Mouse (Mus musculus) spleen, adult 2 months (tissue): Measurements from ENCODE around the gene Tesk1. TPM values are rescaled to one million over a fixed set of nuclear protein-coding genes. Genes with fewer than 3 reads are reported as not detected.

Source experiments
- DNase-seq, 2 experiments: peaks; one replicate each; pipeline versions ENCODE4 v3.0.0 to v3.0.0-alpha.2; 2012 to 2021; ENCODE audit warnings: low spot score in 2 of 2, low read depth in 1 of 2
- H3K27ac ChIP-seq: fragments of 200-500 bp; 2 replicates; pipeline ENCODE4 v1.5.1; 2012; ENCODE audit warnings: low read length, inconsistent platforms; ENCODE audit not compliant: insufficient read depth
- H3K27me3 ChIP-seq: fragments of 200-500 bp; 2 replicates; pipeline ENCODE4 v1.6.1; 2012; ENCODE audit warnings: mild to moderate bottlenecking, moderate library complexity, low read length, inconsistent platforms; ENCODE audit not compliant: control insufficient read depth, insufficient read depth
- H3K36me3 ChIP-seq: fragments of 200-500 bp; 2 replicates; pipeline ENCODE4 v1.6.1; 2012; ENCODE audit warnings: mild to moderate bottlenecking, low read length, inconsistent platforms; ENCODE audit not compliant: control insufficient read depth, insufficient read depth
- H3K4me1 ChIP-seq: fragments of 200-500 bp; 2 replicates; pipeline ENCODE4 v1.6.1; 2011; ENCODE audit warnings: inconsistent platforms; ENCODE audit not compliant: control insufficient read depth, insufficient read depth, insufficient read length
- H3K4me3 ChIP-seq: fragments of 200-500 bp; 2 replicates; pipeline ENCODE4 v1.5.1; 2011; ENCODE audit warnings: mild to moderate bottlenecking, inconsistent platforms; ENCODE audit not compliant: insufficient read depth, insufficient read length; ENCODE audit errors: extremely low read depth
- CTCF ChIP-seq: fragments of 200-500 bp; IDR thresholded peaks from 2 replicates; pipeline ENCODE4 v1.5.1; 2011; ENCODE audit warnings: mild to moderate bottlenecking, inconsistent platforms; ENCODE audit not compliant: insufficient read depth, insufficient read length, insufficient replicate concordance; ENCODE audit errors: extremely low read depth
- POLR2A ChIP-seq: fragments of 200-500 bp; IDR thresholded peaks from 2 replicates; pipeline ENCODE4 v1.6.1; 2011; ENCODE audit warnings: low read depth, low read length, inconsistent platforms
- WGBS: fragments of 180-500 bp; shearing (Covaris S2); methylation state at CpG from one replicate; pipeline ENCODE4 v1.1.7; 2018; 5-methylcytosine and 5-hydroxymethylcytosine counted together
- polyA plus RNA-seq: library from polyadenylated mRNA; depleted of rRNA; stranded (reverse); fragments of >200 nt; gene quantifications from 2 replicates; pipeline ENCODE4 v1.2.3, GENCODE M21; 2012; rRNA removed

Tesk1 gene
- 49.6 and 64.5 TPM in 2 replicates for polyA plus RNA-seq

DNA sequence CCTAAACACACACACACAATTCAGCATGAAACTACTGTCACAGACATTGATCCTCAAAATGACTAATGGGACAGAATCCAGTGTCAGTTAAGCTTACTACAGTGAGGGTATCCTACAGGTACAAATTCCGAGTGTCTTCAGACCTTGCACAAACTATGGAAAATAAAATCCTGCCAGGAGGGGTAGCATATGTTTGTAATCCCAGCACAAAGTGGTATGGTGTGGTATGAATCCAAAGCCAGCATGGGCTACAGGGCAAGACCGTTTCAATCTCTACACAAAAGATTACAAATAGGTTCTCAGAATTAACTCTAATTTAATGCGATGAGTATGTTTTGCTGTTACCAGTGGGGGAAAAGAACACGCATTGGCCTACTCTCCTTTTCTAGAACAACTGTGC is at the start of gene Tesk1:
TSS of gene Tesk1 (plus strand) at position 301 of the 400 bp plus-strand sequence.
- H3K4me1 ChIP-seq: no peaks in the 10 kb centered on the region
- TF ChIP-seq CTCF (no peak), POLR2A (no peak)
- H3K27ac ChIP-seq: peak within 1 kb of the TSS; percentile 91
- H3K27me3 ChIP-seq: no peaks in the 10 kb centered on the region
- 31% methylated on average over 4 of the region's 4 CpGs for WGBS
- H3K36me3 ChIP-seq: peaks cover 10% of the 10 kb centered on the region
- DNase-seq: no peak
- peak within 1 kb of the TSS; percentile 65 for H3K4me3 ChIP-seq

DNA sequence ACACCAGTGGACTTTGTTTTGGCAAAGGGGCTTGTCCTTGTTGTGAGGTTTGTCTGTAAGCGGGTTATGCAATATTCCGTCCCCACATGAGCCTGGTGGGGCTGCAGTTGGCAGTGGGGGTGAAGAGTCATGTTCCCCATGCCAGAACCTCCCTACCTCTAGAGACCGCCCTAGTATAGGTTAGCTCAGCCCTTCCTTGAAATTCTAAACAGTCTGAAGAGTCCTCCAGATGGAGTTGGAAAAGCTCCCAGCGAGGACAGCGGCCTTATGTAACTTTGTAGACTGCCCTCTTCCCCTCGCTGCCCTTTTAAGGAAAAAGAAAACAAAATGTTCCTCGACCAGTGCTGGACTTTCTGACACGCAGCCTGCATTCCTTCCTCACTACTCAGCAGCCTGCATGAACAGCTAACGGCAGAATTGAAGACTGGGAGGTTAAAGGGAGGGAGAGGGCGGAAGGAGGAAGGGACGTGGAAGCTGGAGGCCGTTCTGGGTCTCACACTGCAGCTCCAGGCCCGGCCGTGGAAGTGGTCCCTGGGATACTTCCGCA is 47.3 kb upstream of the Tesk1 start:
- TF ChIP-seq POLR2A: no peak
- TF ChIP-seq CTCF: no peak

DNA sequence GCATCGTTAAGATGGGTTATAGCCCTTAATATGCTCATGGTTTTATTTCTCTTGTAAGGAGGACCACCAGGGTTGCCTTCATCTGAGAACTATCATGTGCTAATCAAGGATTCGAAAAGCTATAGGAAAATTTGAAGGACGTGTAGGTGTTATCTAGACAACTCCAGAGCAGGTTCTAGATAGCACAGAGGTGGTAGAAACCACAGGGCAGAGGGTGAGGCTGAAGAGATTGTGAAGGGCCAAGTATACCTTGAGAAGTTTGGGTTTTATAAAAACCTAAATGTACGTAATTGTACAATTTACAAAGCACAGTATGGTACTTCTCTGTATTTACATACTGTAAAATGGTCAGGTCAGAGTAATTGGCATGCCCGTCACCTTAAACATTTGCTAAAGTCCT is 46.6 kb upstream of the Tesk1 start:
- 78% methylated on average over 5 of the region's 5 CpGs for WGBS
- Histone ChIP-seq H3K27me3 (no peaks in the 10 kb centered on the region), H3K36me3 (no peaks in the 10 kb centered on the region), H3K4me3 (no peak overlapping the region), H3K27ac (0 out of 2 replicates have a peak overlapping the region, but pooled peaks have one; percentile 76), H3K4me1 (no peaks in the 10 kb centered on the region)
- TF ChIP-seq POLR2A: no peak
- TF ChIP-seq CTCF: no peak
- DNase-seq: no peak

More for the DNA sequence above, 47.3 kb upstream of the Tesk1 start:
- no peaks in the 10 kb centered on the region for H3K4me1 ChIP-seq
- no peak for DNase-seq
- no peaks in the 10 kb centered on the region for H3K27me3 ChIP-seq
- WGBS: 68% methylated on average over 15 of the region's 15 CpGs
- peak overlapping the region; percentile 76 for H3K27ac ChIP-seq
- no peaks in the 10 kb centered on the region for H3K36me3 ChIP-seq
- no peak overlapping the region for H3K4me3 ChIP-seq

DNA sequence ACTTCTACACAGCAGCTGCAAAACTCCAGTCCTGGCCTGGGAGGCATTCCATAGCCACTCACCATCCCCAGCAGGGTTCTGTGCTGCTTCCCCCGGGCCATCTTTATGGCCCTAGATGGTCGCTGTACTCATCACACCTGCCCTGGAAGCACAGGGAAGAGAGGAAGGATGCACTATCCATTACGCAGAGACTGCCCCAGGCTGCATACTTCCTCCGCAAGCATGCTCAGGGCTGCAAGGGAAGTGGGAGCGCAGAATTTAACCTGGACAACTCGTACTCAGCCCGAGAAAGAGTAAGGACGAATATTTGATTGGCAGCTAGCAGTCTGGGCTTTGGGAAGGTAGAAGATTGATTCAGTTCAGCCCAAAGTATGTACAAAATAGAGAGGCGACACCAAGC is 45.9 kb upstream of the Tesk1 start:
- TF ChIP-seq CTCF: no peak
- TF ChIP-seq POLR2A: no peak
- DNase-seq: no peak
- Histone ChIP-seq H3K4me1 (no peaks in the 10 kb centered on the region), H3K27ac (no peak overlapping the region), H3K36me3 (no peaks in the 10 kb centered on the region), H3K27me3 (no peaks in the 10 kb centered on the region), H3K4me3 (no peak overlapping the region)
- WGBS: 70% methylated on average over 9 of the region's 9 CpGs

DNA sequence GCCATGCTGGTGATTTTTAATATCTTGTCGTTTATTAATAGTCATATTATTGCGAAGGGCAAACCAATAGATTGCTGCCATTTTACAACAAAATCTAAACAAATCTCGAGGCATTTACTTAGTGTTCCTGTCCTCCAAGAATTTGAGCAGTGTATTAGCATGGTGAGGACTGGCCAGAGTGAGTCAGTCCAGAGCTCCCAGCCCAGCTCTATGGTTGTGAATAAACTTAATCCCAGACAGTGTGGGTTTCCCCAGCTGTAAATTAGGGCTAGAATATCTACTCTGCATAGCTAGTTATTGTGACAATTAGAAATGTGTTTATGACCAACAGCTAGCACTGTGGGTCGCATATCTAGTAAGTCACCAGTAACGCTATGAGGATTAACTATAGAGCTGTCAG is 45.4 kb upstream of the Tesk1 start:
- no peaks in the 10 kb centered on the region for H3K4me1 ChIP-seq
- DNase-seq: no peak
- WGBS: 87% methylated on average over 5 of the region's 5 CpGs

DNA sequence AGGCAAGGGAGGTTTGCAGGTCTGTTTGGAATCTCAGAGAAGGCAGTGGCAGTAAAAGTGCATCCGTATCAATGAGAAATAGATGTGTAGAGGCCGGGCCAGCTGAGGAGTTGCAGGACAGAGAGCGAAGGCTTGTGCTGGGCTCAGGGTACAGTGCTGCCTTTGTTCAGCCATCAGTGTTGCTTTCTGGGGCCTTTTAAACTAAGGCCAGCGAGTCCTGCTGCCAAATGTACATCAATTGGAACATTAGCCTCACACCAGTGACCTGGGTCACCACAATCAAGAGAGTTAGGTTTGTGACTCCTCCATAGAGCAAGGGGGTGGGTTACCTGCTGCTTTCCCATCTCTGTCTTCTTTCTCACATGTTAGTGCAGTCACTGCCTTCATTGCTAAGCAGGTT is 43.7 kb upstream of the Tesk1 start:
- no peaks in the 10 kb centered on the region for H3K36me3 ChIP-seq
- DNase-seq: no peak
- no peaks in the 10 kb centered on the region for H3K4me1 ChIP-seq
- H3K27ac ChIP-seq: no peak overlapping the region; the same call in 1 of the 2 replicates
- no peak overlapping the region for H3K4me3 ChIP-seq
- TF ChIP-seq CTCF: no peak
- no peak for TF ChIP-seq POLR2A
- no peaks in the 10 kb centered on the region for H3K27me3 ChIP-seq
- WGBS: 89% methylated on average over 4 of the region's 4 CpGs

More for the DNA sequence above, 45.4 kb upstream of the Tesk1 start:
- TF ChIP-seq CTCF: no peak
- no peak for TF ChIP-seq POLR2A
- Histone ChIP-seq H3K36me3 (no peaks in the 10 kb centered on the region), H3K27ac (no peak overlapping the region), H3K27me3 (no peaks in the 10 kb centered on the region), H3K4me3 (no peak overlapping the region)

DNA sequence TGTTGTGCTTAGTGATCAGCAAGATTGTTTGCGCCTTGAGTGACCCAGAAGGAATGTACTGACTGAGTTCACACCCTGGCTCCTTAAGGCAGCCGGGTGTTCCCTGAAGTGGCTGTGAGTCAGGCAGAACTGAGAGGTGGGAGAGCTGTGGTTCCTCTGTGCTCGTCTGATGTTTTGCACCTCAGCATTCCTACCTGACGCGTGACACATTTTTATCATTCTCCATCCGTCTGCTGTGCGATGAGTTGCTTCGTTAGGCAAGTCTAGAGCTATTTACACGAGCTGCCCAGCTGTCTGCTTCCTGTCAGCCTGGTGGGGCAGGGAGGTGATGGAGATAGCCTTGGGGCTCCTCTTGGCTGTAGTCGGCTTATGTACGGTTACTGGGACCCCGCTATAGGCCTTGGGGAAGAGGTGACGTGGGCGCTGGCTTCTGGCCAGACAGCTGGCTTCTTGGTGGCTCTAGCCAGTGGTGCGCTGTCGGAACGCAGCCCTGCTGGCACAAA is 42.9 kb upstream of the Tesk1 start:
- Histone ChIP-seq H3K4me3 (no peak overlapping the region), H3K36me3 (no peaks in the 10 kb centered on the region), H3K4me1 (no peaks in the 10 kb centered on the region), H3K27ac (peak overlapping the region; percentile 52; the same call in 1 of the 2 replicates), H3K27me3 (no peaks in the 10 kb centered on the region)
- TF ChIP-seq POLR2A: no peak
- no peak for TF ChIP-seq CTCF
- WGBS: 72% methylated on average over 17 of the region's 17 CpGs
- no peak for DNase-seq
